Mouse (Mus musculus): ENCODE results near the gene Drg1. TPM values are rescaled to one million over a fixed set of nuclear protein-coding genes. Genes with fewer than 3 reads are reported as not detected.

Drg1 gene
- 30.1 and 38.4 TPM in 2 replicates for total RNA-seq (2023)

GRCm38 (mm10) chr11:3266079-3266685 lies at the start of gene Drg1:
Gene Drg1, minus strand, starts transcription at chr11:3266415.

GRCm38 (mm10) chr11:3288521-3289301 lies 22.5 kb upstream of the Drg1 start, which contains the start of gene Patz1:
Gene Patz1, plus strand, starts transcription at chr11:3288874.

GRCm38 (mm10) chr11:3202231-3202701 lies 63.9 kb downstream of the Drg1 start, which contains the start of gene Eif4enif1:
Gene Eif4enif1, plus strand, starts transcription at chr11:3202392.

GRCm38 (mm10) chr11:3193363-3193762 lies 72.9 kb downstream of the Drg1 start, which contains the start of gene Sfi1:
Gene Sfi1, minus strand, starts transcription at chr11:3193463.

Other genes starting within 250 kb of the Drg1 start
- 38.0 and 69.8 TPM in 2 replicates for gene Sfi1, start 73.0 kb downstream of the Drg1 start, total RNA-seq (2023)
- gene Eif4enif1, start 64.0 kb downstream of the Drg1 start, total RNA-seq (2023), result 69.7 and 82.5 TPM in 2 replicates
- 34.1 and 40.9 TPM in 2 replicates for gene Patz1, start 22.5 kb upstream of the Drg1 start, total RNA-seq (2023)
- gene Pik3ip1, start 64.0 kb upstream of the Drg1 start, total RNA-seq (2023), result 12.8 and 17.3 TPM in 2 replicates
- 50.4 and 59.0 TPM in 2 replicates for gene Limk2, start 142.8 kb upstream of the Drg1 start, total RNA-seq (2023)
- 24.5 and 31.8 TPM in 2 replicates for gene Rnf185, start 185.9 kb upstream of the Drg1 start, total RNA-seq (2023)
- not detected in 2 replicates for gene Pla2g3, start 221.9 kb upstream of the Drg1 start, total RNA-seq (2023)
- 6.7 and 7.2 TPM in 2 replicates for gene Inpp5j, start 238.4 kb upstream of the Drg1 start, total RNA-seq (2023)
- 3.6 TPM in 2 replicates for gene Selenom, start 248.3 kb upstream of the Drg1 start, total RNA-seq (2023)

Measured in neutrophil, adult 65 days (primary cell).